Mouse (Mus musculus) olfactory bulb, adult 2 months (tissue): ENCODE data around the gene Mgarp. TPM values are rescaled to one million over a fixed set of nuclear protein-coding genes. Genes with fewer than 3 reads are reported as not detected.
A peak's percentile ranks its signal among the peaks of the same experiment; 100 is the strongest.

Experiments used
- H3K27ac ChIP-seq: fragments of 200-500 bp; 2 replicates; pipeline ENCODE4 v1.5.1; 2012; ENCODE audit warnings: low read depth, low read length; ENCODE audit not compliant: insufficient read depth
- H3K4me1 ChIP-seq: fragments of 200-500 bp; 2 replicates; pipeline ENCODE4 v1.6.1; 2012; ENCODE audit warnings: low read length; ENCODE audit not compliant: control insufficient read depth, insufficient read depth
- H3K4me3 ChIP-seq: fragments of 200-500 bp; 2 replicates; pipeline ENCODE4 v1.5.1; 2012; ENCODE audit warnings: mild to moderate bottlenecking, low read depth, low read length, moderate library complexity; ENCODE audit not compliant: insufficient read depth
- CTCF ChIP-seq: fragments of 200-500 bp; IDR thresholded peaks from 2 replicates; pipeline ENCODE4 v1.5.1; 2012; ENCODE audit warnings: low read depth, mild to moderate bottlenecking, low read length, moderate library complexity; ENCODE audit not compliant: insufficient read depth
- POLR2A ChIP-seq: fragments of 200-500 bp; IDR thresholded peaks from 2 replicates; pipeline ENCODE4 v1.6.1; 2012; ENCODE audit warnings: mild to moderate bottlenecking, low read depth, low read length, moderate library complexity; ENCODE audit not compliant: insufficient read depth
- WGBS: fragments of 180-500 bp; shearing (Covaris S2); methylation state at CpG from one replicate; pipeline ENCODE4 v1.1.7; 2018; 5-methylcytosine and 5-hydroxymethylcytosine counted together
- polyA plus RNA-seq: library from polyadenylated mRNA; stranded (reverse); fragments of >200 nt; gene quantifications from 2 replicates; pipeline ENCODE4 v1.2.4, GENCODE M21; 2012; ENCODE audit warnings: low replicate concordance; ENCODE audit not compliant: missing spikeins, insufficient read depth, insufficient read length

Gene Mgarp
- polyA plus RNA-seq, 1 experiment: not detected

GRCm38 (mm10) chr3:51339378-51339733 is 57.2 kb downstream of the Mgarp start:
- no peak overlapping the region for H3K27ac ChIP-seq

More at GRCm38 (mm10) chr3:51339378-51339733, 57.2 kb downstream of the Mgarp start:
- H3K4me3 ChIP-seq: peak overlapping the region; percentile 74
- peaks cover 6% of the 10 kb centered on the region; the same call in 1 of the 2 replicates for H3K4me1 ChIP-seq
- 2% methylated on average over 9 of the region's 9 CpGs for WGBS
- no peak for TF ChIP-seq POLR2A
- no peak for TF ChIP-seq CTCF

Other genes starting within 250 kb of the Mgarp start
- gene Noct, start 172.3 kb downstream of the Mgarp start, polyA plus RNA-seq: not detected in 2 replicates
- not detected in 2 replicates for gene Elf2, start 56.1 kb downstream of the Mgarp start, polyA plus RNA-seq
- gene Ndufc1, start 12.2 kb upstream of the Mgarp start, polyA plus RNA-seq: not detected in 2 replicates
- gene Naa15, start 18.4 kb upstream of the Mgarp start, polyA plus RNA-seq: not detected in 2 replicates
- gene Rab33b, start 87.2 kb upstream of the Mgarp start, polyA plus RNA-seq: not detected in 2 replicates
- 388 TPM in 1 of 2 replicates, not detected in the other for gene Setd7, start 164.1 kb upstream of the Mgarp start, polyA plus RNA-seq